Mouse (Mus musculus): ENCODE data around the gene Ccdc30. TPM values are rescaled to one million over a fixed set of nuclear protein-coding genes. Genes with fewer than 3 reads are reported as not detected.
"Not testable (repeated sequence)": the region's sequence is repeated elsewhere in the genome, so short reads cannot be mapped to it uniquely, and the experiment has no call there.

Gene Ccdc30
- total RNA-seq, 2 experiments from 2014 or later, result 19.9 to 28.7 TPM

GRCm38 (mm10) chr4:119301777-119302176 is 113.5 kb downstream of the Ccdc30 start:
- no peak for DNase-seq

GRCm38 (mm10) chr4:119300761-119301160 is 114.6 kb downstream of the Ccdc30 start:
- DNase-seq, result no peak

GRCm38 (mm10) chr4:119297361-119297760 is 118.0 kb downstream of the Ccdc30 start:
- DNase-seq, result no peak

- no peak for DNase-seq
Measured at GRCm38 (mm10) chr4:119295134-119295453, 120.2 kb downstream of the Ccdc30 start.

GRCm38 (mm10) chr4:119294415-119295133 is 120.7 kb downstream of the Ccdc30 start, which contains the start of gene Ybx1:
TSS of gene Ybx1 (minus strand) at chr4:119294604.
- DNase-seq, result peak; percentile 100

- peak; percentile 19 to 20 for DNase-seq
Measured at GRCm38 (mm10) chr4:119293574-119294258, 121.6 kb downstream of the Ccdc30 start.

GRCm38 (mm10) chr4:119292771-119293573 is 122.3 kb downstream of the Ccdc30 start:
- DNase-seq, result peak; percentile 54 to 57

- no peak for DNase-seq
Measured at GRCm38 (mm10) chr4:119291921-119292320, 123.4 kb downstream of the Ccdc30 start.

- DNase-seq, result no peak
Measured at GRCm38 (mm10) chr4:119285336-119285735, 130.0 kb downstream of the Ccdc30 start.

GRCm38 (mm10) chr4:119284861-119285260 is 130.5 kb downstream of the Ccdc30 start:
- no peak for DNase-seq

GRCm38 (mm10) chr4:119278784-119279183 is 136.5 kb downstream of the Ccdc30 start:
- DNase-seq, result not testable (repeated sequence)

GRCm38 (mm10) chr4:119275726-119276125 is 139.6 kb downstream of the Ccdc30 start:
- no peak for DNase-seq

GRCm38 (mm10) chr4:119275226-119275625 is 140.1 kb downstream of the Ccdc30 start:
- no peak for DNase-seq

GRCm38 (mm10) chr4:119274627-119275026 is 140.7 kb downstream of the Ccdc30 start:
- no peak for DNase-seq

Other genes starting within 250 kb of the Ccdc30 start
- gene Zfp691, start 241.3 kb downstream of the Ccdc30 start, total RNA-seq (2021), result 1 to 10 TPM; 6.7 to 8.2 TPM
- gene Ermap, start 225.5 kb downstream of the Ccdc30 start, total RNA-seq (2021), result under 1 TPM; 0.28 to 0.32 TPM
- gene Svbp, start 220.2 kb downstream of the Ccdc30 start, total RNA-seq (2021), result 10 to 100 TPM; 16.3 to 19.8 TPM
- gene Tmem269, start 197.3 kb downstream of the Ccdc30 start, total RNA-seq (2021), result 1 to 10 TPM in 1 of 2 experiments, under 1 TPM in 1; 0.56 to 1.1 TPM
- 10 to 100 TPM; 35.0 TPM for gene AU022252, start 182.8 kb downstream of the Ccdc30 start, total RNA-seq (2021)
- 10 to 100 TPM in 1 of 2 experiments, 1 to 10 TPM in 1; 9.2 to 11.9 TPM for gene P3h1, start 182.6 kb downstream of the Ccdc30 start, total RNA-seq (2021)
- under 1 TPM; 0.20 to 0.42 TPM for gene Cldn19, start 160.1 kb downstream of the Ccdc30 start, total RNA-seq (2021)
- 100 to 1,000 TPM; 275 to 279 TPM for gene Ybx1, start 120.9 kb downstream of the Ccdc30 start, total RNA-seq (2021)
- 10 to 100 TPM; 17.5 to 20.6 TPM for gene Ppih, start 95.0 kb downstream of the Ccdc30 start, total RNA-seq (2021)
- gene Ppcs, start 6.9 kb upstream of the Ccdc30 start, total RNA-seq (2021), result 1 to 10 TPM; 6.2 to 6.4 TPM
- gene Zmynd12, start 7.3 kb upstream of the Ccdc30 start, total RNA-seq (2021), result under 1 TPM; 0.46 to 0.47 TPM
- 10 to 100 TPM; 12.0 to 12.4 TPM for gene Rimkla, start 77.1 kb upstream of the Ccdc30 start, total RNA-seq (2021)
- gene Foxj3, start 121.5 kb upstream of the Ccdc30 start, total RNA-seq (2021), result 10 to 100 TPM; 63.6 to 72.9 TPM
- gene Frg2f1, start 124.0 kb upstream of the Ccdc30 start, total RNA-seq (2021), result 10 to 100 TPM; 26.2 to 31.1 TPM
- gene Guca2a, start 222.2 kb upstream of the Ccdc30 start, total RNA-seq (2021), result not detected
- not detected for gene Guca2b, start 243.4 kb upstream of the Ccdc30 start, total RNA-seq (2021)